Mouse (Mus musculus) cerebellum, adult 2 months (tissue): ENCODE results near the gene Pfkfb4. TPM values are rescaled to one million over a fixed set of nuclear protein-coding genes. Genes with fewer than 3 reads are reported as not detected.

Source experiments
- DNase-seq, 2 experiments: peaks; one replicate each; pipeline ENCODE4 v3.0.0; 2021
- H3K27ac ChIP-seq: fragments of 200-500 bp; 2 replicates; pipeline ENCODE4 v1.5.1; 2012; ENCODE audit warnings: low read length, control low read depth, inconsistent platforms; ENCODE audit not compliant: insufficient read depth
- H3K27me3 ChIP-seq: fragments of 200-500 bp; 2 replicates; pipeline ENCODE4 v1.6.1; 2012; ENCODE audit warnings: inconsistent platforms, mild to moderate bottlenecking, low read length, moderate library complexity; ENCODE audit not compliant: control insufficient read depth, insufficient read depth
- H3K4me1 ChIP-seq: fragments of 200-500 bp; 2 replicates; pipeline ENCODE4 v1.6.1; 2011; ENCODE audit warnings: low read length; ENCODE audit not compliant: control insufficient read depth, insufficient read depth
- H3K4me3 ChIP-seq: fragments of 200-500 bp; replicated peaks from 2 replicates; pipeline ENCODE3; 2011; ENCODE audit warnings: mild to moderate bottlenecking, low read depth, low read length, control low read depth; ENCODE audit not compliant: insufficient read depth
- CTCF ChIP-seq: fragments of 200-500 bp; IDR thresholded peaks from 2 replicates; pipeline ENCODE4 v1.5.1; 2011; ENCODE audit warnings: low read depth, mild to moderate bottlenecking, control low read depth, low read length, moderate library complexity, borderline replicate concordance; ENCODE audit not compliant: insufficient read depth
- POLR2A ChIP-seq: fragments of 200-500 bp; IDR thresholded peaks from 2 replicates; pipeline ENCODE4 v1.6.1; 2011; ENCODE audit warnings: low read length, control low read depth, borderline replicate concordance; ENCODE audit not compliant: insufficient read depth
- WGBS: fragments of 180-500 bp; shearing (Covaris S2); methylation state at CpG from one replicate; pipeline ENCODE4 v1.1.7; 2018; 5-methylcytosine and 5-hydroxymethylcytosine counted together
- polyA plus RNA-seq: library from polyadenylated mRNA; depleted of rRNA; stranded (reverse); fragments of >200 nt; gene quantifications from 2 replicates; pipeline ENCODE4 v1.2.3, GENCODE M21; 2012

Pfkfb4 gene
- polyA plus RNA-seq, 1 experiment, result 17.5 TPM

DNA sequence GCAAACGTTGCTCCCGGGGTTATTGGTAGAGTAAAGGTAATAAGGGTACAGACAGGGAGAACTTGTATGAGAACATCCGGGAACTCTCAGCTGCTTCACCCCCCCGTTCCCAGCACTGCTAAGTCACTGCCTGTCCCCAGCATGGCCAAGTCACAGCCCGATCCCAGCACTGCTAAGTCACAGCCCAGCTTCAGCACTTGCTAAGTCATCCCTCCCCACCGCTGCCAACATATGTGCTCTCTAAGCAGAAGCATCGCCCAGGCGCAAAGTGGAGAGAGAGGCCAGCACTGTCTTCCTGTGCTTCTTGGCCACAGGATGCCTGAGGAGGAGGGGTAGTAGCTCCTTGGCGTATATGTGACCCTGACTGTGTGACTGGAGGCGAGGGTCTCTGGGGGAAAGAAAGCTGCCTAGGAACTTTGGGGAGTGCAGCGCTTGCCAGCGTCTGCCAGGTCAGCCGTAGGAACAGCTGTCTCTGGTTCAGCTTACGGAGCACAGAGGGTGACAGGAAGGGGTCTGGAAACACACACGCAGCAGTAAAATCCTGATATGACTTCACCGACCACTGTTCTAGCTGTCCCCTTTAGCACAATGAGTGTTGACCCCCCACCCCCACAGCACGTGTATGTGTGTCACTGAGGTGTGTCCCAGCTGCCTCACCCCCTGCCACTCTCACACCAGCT lies 18.2 kb downstream of the Pfkfb4 start:
- no peaks in the 10 kb centered on the region for H3K27me3 ChIP-seq
- H3K27ac ChIP-seq, result no peak overlapping the region
- 37% methylated on average over 17 of the region's 17 CpGs for WGBS
- DNase-seq, result no peak
- H3K4me3 ChIP-seq, result no peak overlapping the region
- TF ChIP-seq POLR2A (no peak), CTCF (no peak)
- H3K4me1 ChIP-seq, result no peaks in the 10 kb centered on the region

GRCm38 (mm10) chr9:109010316-109010690 lies 18.7 kb downstream of the Pfkfb4 start:
- no peaks in the 10 kb centered on the region for H3K4me1 ChIP-seq
- no peaks in the 10 kb centered on the region for H3K27me3 ChIP-seq
- H3K27ac ChIP-seq, result no peak overlapping the region
- TF ChIP-seq POLR2A, result no peak
- no peak for TF ChIP-seq CTCF
- WGBS, result 66% methylated on average over 14 of the region's 14 CpGs
- H3K4me3 ChIP-seq, result no peak overlapping the region
- no peak for DNase-seq

GRCm38 (mm10) chr9:109015397-109015796 lies 23.8 kb downstream of the Pfkfb4 start:
- H3K27me3 ChIP-seq, result no peaks in the 10 kb centered on the region
- 74% methylated on average over 8 of the region's 8 CpGs for whole genome bisulfite sequencing
- no peak overlapping the region for H3K4me3 ChIP-seq
- DNase-seq, result no peak
- TF ChIP-seq CTCF (no peak), POLR2A (no peak)
- no peaks in the 10 kb centered on the region for H3K4me1 ChIP-seq
- H3K27ac ChIP-seq, result no peak overlapping the region

- 79% methylated on average over 11 of the region's 11 CpGs for WGBS
- TF ChIP-seq POLR2A (no peak), CTCF (no peak)
- no peak overlapping the region for H3K4me3 ChIP-seq
- no peaks in the 10 kb centered on the region for H3K4me1 ChIP-seq
- no peaks in the 10 kb centered on the region for H3K27me3 ChIP-seq
- no peak overlapping the region for H3K27ac ChIP-seq
- DNase-seq, result no peak
Measured at GRCm38 (mm10) chr9:109016973-109017604, 25.5 kb downstream of the Pfkfb4 start.

GRCm38 (mm10) chr9:109021428-109021827 lies 29.9 kb downstream of the Pfkfb4 start:
- no peak for DNase-seq

GRCm38 (mm10) chr9:109022866-109023685 lies 31.5 kb downstream of the Pfkfb4 start:
- Histone ChIP-seq H3K27me3 (no peaks in the 10 kb centered on the region), H3K4me1 (no peaks in the 10 kb centered on the region), H3K27ac (no peak overlapping the region), H3K4me3 (no peak overlapping the region)
- 88% methylated on average over 17 of the region's 17 CpGs for WGBS
- no peak for DNase-seq
- TF ChIP-seq POLR2A (no peak), CTCF (no peak)

More at GRCm38 (mm10) chr9:109021428-109021827, 29.9 kb downstream of the Pfkfb4 start:
- Histone ChIP-seq H3K27me3 (no peaks in the 10 kb centered on the region), H3K4me3 (no peak overlapping the region), H3K4me1 (no peaks in the 10 kb centered on the region), H3K27ac (no peak overlapping the region)
- WGBS, result 85% methylated on average over 4 of the region's 4 CpGs
- no peak for TF ChIP-seq POLR2A
- no peak for TF ChIP-seq CTCF

GRCm38 (mm10) chr9:109027521-109027920 lies 35.9 kb downstream of the Pfkfb4 start:
- H3K27ac ChIP-seq, result no peak overlapping the region
- no peak for DNase-seq
- no peak for TF ChIP-seq POLR2A
- TF ChIP-seq CTCF, result no peak
- H3K4me1 ChIP-seq, result no peaks in the 10 kb centered on the region
- WGBS, result 36% methylated on average over 8 of the region's 8 CpGs
- H3K27me3 ChIP-seq, result no peaks in the 10 kb centered on the region
- no peak overlapping the region for H3K4me3 ChIP-seq

GRCm38 (mm10) chr9:109028421-109028820 lies 36.8 kb downstream of the Pfkfb4 start:
- H3K27ac ChIP-seq, result no peak overlapping the region
- no peak overlapping the region for H3K4me3 ChIP-seq
- no peak for DNase-seq
- no peaks in the 10 kb centered on the region for H3K27me3 ChIP-seq
- WGBS, result 79% methylated on average over 3 of the region's 3 CpGs
- TF ChIP-seq POLR2A (no peak), CTCF (no peak)
- no peaks in the 10 kb centered on the region for H3K4me1 ChIP-seq
